35 mouse cellular contexts compared by ENCODE assay signal in the genomic region with DNA sequence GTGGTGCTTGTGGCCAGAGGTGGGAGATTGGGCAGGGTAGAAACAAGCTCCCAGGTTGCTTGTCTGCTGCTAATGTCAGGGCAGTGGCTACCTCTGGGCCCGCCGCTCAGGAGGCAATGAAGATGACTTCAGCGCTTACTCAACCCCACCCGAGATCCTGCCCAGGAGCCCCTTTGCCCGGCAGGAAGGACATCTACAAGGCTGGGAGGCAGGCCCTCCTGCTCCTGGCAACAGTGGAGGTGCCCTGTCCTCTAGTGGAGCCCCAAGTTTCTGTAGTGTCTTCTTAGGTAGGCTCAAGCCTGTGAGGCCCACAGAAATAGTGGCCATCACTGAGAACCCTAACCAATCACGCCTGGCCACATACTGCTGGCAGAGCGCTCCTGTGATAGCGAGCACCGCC. TPM values are rescaled to one million over a fixed set of nuclear protein-coding genes. Genes with fewer than 3 reads are reported as not detected.
DNase-seq lines count a peak whose midpoint lies in the region; ATAC-seq and TF ChIP-seq lines count a peak whose summit lies in the region.
"Had no signal": no experiment of that assay in that cellular context is flagged by ENCODE, and none has a peak within 500 bp of the region (broad histone marks: within the 10 kb centered on the region; RNA-seq: fewer than 3 reads in every experiment).

No protein-coding gene starts in this region.

- no peak for ATAC-seq in forebrain, embryonic 12.5 days (ENCODE audit: low FRiP score)
- no peak for ATAC-seq in forebrain, embryonic 13.5 days
- ATAC-seq in heart, embryonic 12.5 days (ENCODE audit: insufficient number of reproducible peaks, low FRiP score) = no peak
- no peak for ATAC-seq in liver, postnatal 0 days
- no peak for ATAC-seq in heart, postnatal 0 days (ENCODE audit: insufficient read depth, low read depth)
- ATAC-seq: forebrain, embryonic 16.5 days; hindbrain, embryonic 16.5 days; liver, embryonic 12.5 days; lung, postnatal 0 days; midbrain, embryonic 13.5 days had no signal

- DNase-seq in heart, adult 18-20 months = no peak
- DNase-seq in liver, postnatal 0 days = peak; percentile 11
- DNase-seq in liver = no peak
- DNase-seq in heart, postnatal 0 days (ENCODE audit: low spot score) = no peak
- DNase-seq: adrenal gland, adult 8-10 months; cerebellum, adult 8-10 months; cerebellum, postnatal 36 days; gastrocnemius, adult 2 months; kidney, adult 2 months; kidney, postnatal 4 days; lung, adult 18-20 months; lung, postnatal 4 days; right cerebral cortex, postnatal 25 days; thymus, adult 18-20 months; thymus, postnatal 36 days had no signal

- no peak overlapping the region for H3K9ac ChIP-seq in forebrain, embryonic 12.5 days
- no peak overlapping the region for H3K9ac ChIP-seq in forebrain, embryonic 13.5 days
- H3K9ac ChIP-seq in heart, embryonic 12.5 days = peak overlapping the region; percentile 21; the same call in 1 of the 2 replicates
- no peak overlapping the region for H3K9ac ChIP-seq in liver, postnatal 0 days (replicated peaks)
- H3K9ac ChIP-seq in heart, postnatal 0 days (replicated peaks; ENCODE audit: low read depth, low read length) = no peak overlapping the region
- H3K9ac ChIP-seq: limb, embryonic 13.5 days; liver, embryonic 12.5 days; midbrain, embryonic 13.5 days; neural tube, embryonic 15.5 days; stomach, embryonic 15.5 days had no signal

- TF ChIP-seq EP300 in liver, postnatal 0 days (IDR thresholded peaks at IDR 0.05; ENCODE audit: low read depth) = no peak
- no peak for TF ChIP-seq EP300 in heart, postnatal 0 days (IDR thresholded peaks at IDR 0.05; ENCODE audit: low read depth)

- 0 out of 2 replicates have a peak overlapping the region, but pooled peaks have one; percentile 31 for H3K27ac ChIP-seq in forebrain, embryonic 12.5 days
- no peak overlapping the region for H3K27ac ChIP-seq in forebrain, embryonic 13.5 days
- H3K27ac ChIP-seq in heart, embryonic 12.5 days (ENCODE audit: poor library complexity, severe bottlenecking) = peak overlapping the region; percentile 11
- no peak overlapping the region for H3K27ac ChIP-seq in liver, postnatal 0 days (ENCODE audit: low read depth)
- H3K27ac ChIP-seq in heart, postnatal 0 days (ENCODE audit: low read depth) = peak overlapping the region; percentile 52
- H3K27ac ChIP-seq: gastrocnemius, adult 2 months; limb, embryonic 13.5 days; liver, embryonic 12.5 days; midbrain, embryonic 13.5 days; neural tube, embryonic 15.5 days; stomach, embryonic 15.5 days had no signal

- peaks cover 11% of the 10 kb centered on the region for H3K4me1 ChIP-seq in forebrain, embryonic 12.5 days
- peaks cover 10% of the 10 kb centered on the region for H3K4me1 ChIP-seq in forebrain, embryonic 13.5 days
- peaks cover 51% of the 10 kb centered on the region for H3K4me1 ChIP-seq in heart, embryonic 12.5 days (replicated peaks)
- H3K4me1 ChIP-seq in liver, postnatal 0 days (ENCODE audit: insufficient read depth) = peaks cover 11% of the 10 kb centered on the region
- H3K4me1 ChIP-seq in heart, postnatal 0 days (ENCODE audit: control insufficient read depth, insufficient read depth) = peaks cover 34% of the 10 kb centered on the region

- H3K4me3 ChIP-seq in forebrain, embryonic 12.5 days (replicated peaks) = no peak overlapping the region
- no peak overlapping the region for H3K4me3 ChIP-seq in forebrain, embryonic 13.5 days
- H3K4me3 ChIP-seq in heart, embryonic 12.5 days = no peak overlapping the region
- H3K4me3 ChIP-seq in liver, postnatal 0 days (ENCODE audit: low read depth, low read length) = no peak overlapping the region
- no peak overlapping the region for H3K4me3 ChIP-seq in heart, postnatal 0 days (ENCODE audit: low read depth, low read length)
- H3K4me3 ChIP-seq: gastrocnemius, adult 2 months; limb, embryonic 13.5 days; liver, embryonic 12.5 days; megakaryocyte, embryonic 14.5 days; midbrain, embryonic 13.5 days; neural tube, embryonic 15.5 days; stomach, embryonic 15.5 days had no signal

- no peaks in the 10 kb centered on the region for H3K27me3 ChIP-seq in forebrain, embryonic 12.5 days
- H3K27me3 ChIP-seq in forebrain, embryonic 13.5 days = no peaks in the 10 kb centered on the region; the same call in 1 of the 2 replicates
- H3K27me3 ChIP-seq in heart, embryonic 12.5 days (replicated peaks) = no peaks in the 10 kb centered on the region
- no peaks in the 10 kb centered on the region for H3K27me3 ChIP-seq in liver, postnatal 0 days (ENCODE audit: insufficient read depth, low read length)
- no peaks in the 10 kb centered on the region for H3K27me3 ChIP-seq in heart, postnatal 0 days (ENCODE audit: control insufficient read depth, insufficient read depth, low read length)
- H3K27me3 ChIP-seq: limb, embryonic 13.5 days; liver, embryonic 12.5 days; neural tube, embryonic 15.5 days; stomach, embryonic 15.5 days had no signal

- H3K4me2 ChIP-seq in forebrain, embryonic 12.5 days = no peak overlapping the region
- no peak overlapping the region for H3K4me2 ChIP-seq in forebrain, embryonic 13.5 days
- peak overlapping the region; percentile 6; the same call in 1 of the 2 replicates for H3K4me2 ChIP-seq in heart, embryonic 12.5 days
- no peak overlapping the region for H3K4me2 ChIP-seq in liver, postnatal 0 days (ENCODE audit: low read depth, low read length)
- H3K4me2 ChIP-seq in heart, postnatal 0 days (ENCODE audit: low read depth, low read length) = no peak overlapping the region
- H3K4me2 ChIP-seq: limb, embryonic 13.5 days; liver, embryonic 12.5 days; midbrain, embryonic 13.5 days; neural tube, embryonic 15.5 days; stomach, embryonic 15.5 days had no signal

- H3K9me3 ChIP-seq in forebrain, embryonic 12.5 days = no peaks in the 10 kb centered on the region
- H3K9me3 ChIP-seq in forebrain, embryonic 13.5 days (replicated peaks) = no peaks in the 10 kb centered on the region
- no peaks in the 10 kb centered on the region for H3K9me3 ChIP-seq in heart, embryonic 12.5 days (replicated peaks)
- no peaks in the 10 kb centered on the region for H3K9me3 ChIP-seq in liver, postnatal 0 days (ENCODE audit: low read length)
- no peaks in the 10 kb centered on the region for H3K9me3 ChIP-seq in heart, postnatal 0 days (replicated peaks; ENCODE audit: control insufficient read depth, low read length)
- H3K9me3 ChIP-seq: G1E; limb, embryonic 13.5 days; liver, embryonic 12.5 days; megakaryocyte, embryonic 14.5 days; midbrain, embryonic 13.5 days; neural tube, embryonic 15.5 days; stomach, embryonic 15.5 days had no signal

- peaks cover 48% of the 10 kb centered on the region for H3K36me3 ChIP-seq in forebrain, embryonic 12.5 days (replicated peaks)
- peaks cover 51% of the 10 kb centered on the region for H3K36me3 ChIP-seq in forebrain, embryonic 13.5 days (ENCODE audit: poor library complexity, severe bottlenecking)
- peaks cover 54% of the 10 kb centered on the region for H3K36me3 ChIP-seq in heart, embryonic 12.5 days
- H3K36me3 ChIP-seq in liver, postnatal 0 days (replicated peaks; ENCODE audit: insufficient read depth, low read length) = peaks cover 44% of the 10 kb centered on the region
- peaks cover 45% of the 10 kb centered on the region for H3K36me3 ChIP-seq in heart, postnatal 0 days (replicated peaks; ENCODE audit: control insufficient read depth, insufficient read depth, low read length)

- WGBS in forebrain, embryonic 12.5 days = 89% methylated on average over 9 of the region's 9 CpGs
- 90% methylated on average over 9 of the region's 9 CpGs for WGBS in forebrain, embryonic 13.5 days
- WGBS in heart, embryonic 12.5 days = 83% methylated on average over 9 of the region's 9 CpGs
- 82% methylated on average over 9 of the region's 9 CpGs for WGBS in liver, postnatal 0 days (ENCODE audit: insufficient replicate concordance)
- WGBS in heart, postnatal 0 days = 57% methylated on average over 9 of the region's 9 CpGs

- no peak for TF ChIP-seq CTCF in liver, postnatal 0 days (IDR thresholded peaks at IDR 0.05; ENCODE audit: low read depth)
- TF ChIP-seq CTCF in heart, postnatal 0 days (IDR thresholded peaks at IDR 0.05; ENCODE audit: low read depth) = no peak

RNA-seq across cellular contexts. Expression of a gene that starts 2.0 kb away (rescaled TPM):
- polyA plus RNA-seq in forebrain, embryonic 12.5 days (2016; fragmentation: Nextera tagmentation; extraction: Ambion mirVana) = 6.3 TPM in 2 replicates
- 5.5 and 5.7 TPM in 2 replicates for polyA plus RNA-seq in forebrain, embryonic 13.5 days (2015; fragmentation: Nextera tagmentation; extraction: Ambion mirVana)
- polyA plus RNA-seq in heart, embryonic 12.5 days (2016; fragmentation: Nextera tagmentation; extraction: Ambion mirVana) = 74.6 and 84.9 TPM in 2 replicates
- 100 to 1,000 TPM; 241 to 281 TPM for total RNA-seq in heart, adult 18-20 months (2021)
- 0.36 and 0.74 TPM in 2 replicates for polyA plus RNA-seq in liver, postnatal 0 days (2015; fragmentation: Nextera tagmentation; extraction: Ambion mirVana)
- 158 and 202 TPM in 2 replicates for total RNA-seq in heart, postnatal 0 days (2014; rRNA removed; ENCODE audit: low replicate concordance)
- 114 and 116 TPM in 2 replicates for polyA plus RNA-seq in heart, postnatal 0 days (2015; fragmentation: Nextera tagmentation; extraction: Ambion mirVana)
- total RNA-seq: monocyte, adult 5-6 weeks had no signal

RNA-seq across cellular contexts. Expression of a gene that starts 4.7 kb away (rescaled TPM):
- polyA plus RNA-seq in forebrain, embryonic 12.5 days (2016; fragmentation: Nextera tagmentation; extraction: Ambion mirVana) = 4.1 and 4.3 TPM in 2 replicates
- 5.4 and 5.7 TPM in 2 replicates for polyA plus RNA-seq in forebrain, embryonic 13.5 days (2015; fragmentation: Nextera tagmentation; extraction: Ambion mirVana)
- 4.2 and 4.6 TPM in 2 replicates for polyA plus RNA-seq in heart, embryonic 12.5 days (2016; fragmentation: Nextera tagmentation; extraction: Ambion mirVana)
- 1 to 10 TPM in 1 of 2 experiments, under 1 TPM in 1; 0.84 to 1.1 TPM for total RNA-seq in heart, adult 18-20 months (2021)
- 0.26 and 0.49 TPM in 2 replicates for polyA plus RNA-seq in liver, postnatal 0 days (2015; fragmentation: Nextera tagmentation; extraction: Ambion mirVana)
- total RNA-seq in heart, postnatal 0 days (2014; rRNA removed; ENCODE audit: low replicate concordance) = 4.0 and 7.0 TPM in 2 replicates
- polyA plus RNA-seq in heart, postnatal 0 days (2015; fragmentation: Nextera tagmentation; extraction: Ambion mirVana) = 3.6 and 4.0 TPM in 2 replicates

RNA-seq across cellular contexts. Expression of a gene that starts 4.7 kb away (rescaled TPM):
- polyA plus RNA-seq in forebrain, embryonic 12.5 days (2016; fragmentation: Nextera tagmentation; extraction: Ambion mirVana) = 19.3 and 20.8 TPM in 2 replicates
- polyA plus RNA-seq in forebrain, embryonic 13.5 days (2015; fragmentation: Nextera tagmentation; extraction: Ambion mirVana) = 25.8 and 28.2 TPM in 2 replicates
- 41.0 and 44.7 TPM in 2 replicates for polyA plus RNA-seq in heart, embryonic 12.5 days (2016; fragmentation: Nextera tagmentation; extraction: Ambion mirVana)
- total RNA-seq in heart, adult 18-20 months (2021) = 100 to 1,000 TPM; 162 to 166 TPM
- polyA plus RNA-seq in liver, postnatal 0 days (2015; fragmentation: Nextera tagmentation; extraction: Ambion mirVana) = 22.0 and 23.0 TPM in 2 replicates
- 110 and 175 TPM in 2 replicates for total RNA-seq in heart, postnatal 0 days (2014; rRNA removed; ENCODE audit: low replicate concordance)
- 131 and 138 TPM in 2 replicates for polyA plus RNA-seq in heart, postnatal 0 days (2015; fragmentation: Nextera tagmentation; extraction: Ambion mirVana)

RNA-seq across cellular contexts. Expression of a gene that starts 7.5 kb away (rescaled TPM):
- 186 and 204 TPM in 2 replicates for polyA plus RNA-seq in forebrain, embryonic 12.5 days (2016; fragmentation: Nextera tagmentation; extraction: Ambion mirVana)
- polyA plus RNA-seq in forebrain, embryonic 13.5 days (2015; fragmentation: Nextera tagmentation; extraction: Ambion mirVana) = 202 and 216 TPM in 2 replicates
- polyA plus RNA-seq in heart, embryonic 12.5 days (2016; fragmentation: Nextera tagmentation; extraction: Ambion mirVana) = 402 and 417 TPM in 2 replicates
- total RNA-seq in heart, adult 18-20 months (2021) = 1,000 to 10,000 TPM; 1,128 to 1,150 TPM
- 171 and 172 TPM in 2 replicates for polyA plus RNA-seq in liver, postnatal 0 days (2015; fragmentation: Nextera tagmentation; extraction: Ambion mirVana)
- total RNA-seq in heart, postnatal 0 days (2014; rRNA removed; ENCODE audit: low replicate concordance) = 910 and 941 TPM in 2 replicates
- polyA plus RNA-seq in heart, postnatal 0 days (2015; fragmentation: Nextera tagmentation; extraction: Ambion mirVana) = 1,083 and 1,090 TPM in 2 replicates

RNA-seq across cellular contexts. Expression of a gene that starts 12.5 kb away (rescaled TPM):
- not detected in 2 replicates for polyA plus RNA-seq in forebrain, embryonic 12.5 days (2016; fragmentation: Nextera tagmentation; extraction: Ambion mirVana)
- not detected in 2 replicates for polyA plus RNA-seq in forebrain, embryonic 13.5 days (2015; fragmentation: Nextera tagmentation; extraction: Ambion mirVana)
- not detected in 2 replicates for polyA plus RNA-seq in heart, embryonic 12.5 days (2016; fragmentation: Nextera tagmentation; extraction: Ambion mirVana)
- not detected for total RNA-seq in heart, adult 18-20 months (2021)
- not detected in 2 replicates for polyA plus RNA-seq in liver, postnatal 0 days (2015; fragmentation: Nextera tagmentation; extraction: Ambion mirVana)
- total RNA-seq in heart, postnatal 0 days (2014; rRNA removed; ENCODE audit: low replicate concordance) = not detected in 2 replicates
- polyA plus RNA-seq in heart, postnatal 0 days (2015; fragmentation: Nextera tagmentation; extraction: Ambion mirVana) = not detected in 2 replicates
- total RNA-seq: adrenal gland, adult 8-10 months; G1E; gastrocnemius, adult 2 months; gastrocnemius, postnatal 4 days; layer of hippocampus, adult 8-10 months; layer of hippocampus, postnatal 25 days; left cerebral cortex, adult 8-10 months; left cerebral cortex, postnatal 36 days; monocyte, adult 5-6 weeks had no signal
- polyA plus RNA-seq: embryonic facial prominence, embryonic 11.5 days; forebrain, embryonic 16.5 days; G1E; limb, embryonic 13.5 days; lung, postnatal 0 days; midbrain, embryonic 13.5 days had no signal

Comparison
In these comparisons a context has a peak if more than half of its experiments do, and no peak if none do; other contexts are left out.
1. H3K27ac ChIP-seq: peak in forebrain, embryonic 12.5 days (single experiment), heart, embryonic 12.5 days (single experiment) and heart, postnatal 0 days (single experiment); none in forebrain, embryonic 13.5 days (single experiment) and liver, postnatal 0 days (single experiment).
2. RNA of a gene that starts 2.0 kb away (polyA plus RNA-seq): 114 to 116 TPM in heart, postnatal 0 days and 74.6 to 84.9 TPM in heart, embryonic 12.5 days; 6.3 TPM in forebrain, embryonic 12.5 days, 5.5 to 5.7 TPM in forebrain, embryonic 13.5 days and 0.36 to 0.74 TPM in liver, postnatal 0 days; every median in the first group is over 10 times any median in the second.